In genomic region chr19:11992034-11992433, GRCm38 (mm10) we compare ENCODE assay signal across 27 mouse cellular contexts. TPM values are rescaled to one million over a fixed set of nuclear protein-coding genes. Genes with fewer than 3 reads are reported as not detected.
"Had no signal": no experiment of that assay in that cellular context is flagged by ENCODE, and none has a peak within 500 bp of the region (broad histone marks: within the 10 kb centered on the region; RNA-seq: fewer than 3 reads in every experiment).

No protein-coding gene starts in this region.

- H3K4me3 ChIP-seq: lung, embryonic 15.5 days; midbrain, embryonic 10.5 days; midbrain, embryonic 12.5 days; myocyte; neural tube, embryonic 13.5 days; neural tube, embryonic 15.5 days had no signal

- H3K27ac ChIP-seq: lung, embryonic 15.5 days; midbrain, embryonic 10.5 days; midbrain, embryonic 12.5 days; neural tube, embryonic 13.5 days; neural tube, embryonic 15.5 days had no signal

- DNase-seq: liver, postnatal 0 days; lung, adult 2 months; lung, postnatal 14 days; lung, postnatal 36 days; midbrain, embryonic 14.5 days; retina, postnatal 1 day; right cerebral cortex, adult 18-20 months; right cerebral cortex, postnatal 25 days; right cerebral cortex, postnatal 4 days; spleen, adult 18-20 months; thymus, adult 18-20 months; thymus, postnatal 14 days; thymus, postnatal 36 days had no signal

- H3K4me2 ChIP-seq: lung, embryonic 15.5 days; midbrain, embryonic 12.5 days; neural tube, embryonic 13.5 days; neural tube, embryonic 15.5 days had no signal

- H3K9me3 ChIP-seq: lung, embryonic 15.5 days; midbrain, embryonic 10.5 days; midbrain, embryonic 12.5 days; neural tube, embryonic 13.5 days; neural tube, embryonic 15.5 days had no signal

- H3K9ac ChIP-seq: liver, postnatal 0 days; lung, embryonic 15.5 days; midbrain, embryonic 12.5 days; neural tube, embryonic 13.5 days; neural tube, embryonic 15.5 days had no signal

- H3K27me3 ChIP-seq: lung, embryonic 15.5 days; midbrain, embryonic 12.5 days; neural tube, embryonic 13.5 days; neural tube, embryonic 15.5 days had no signal

- ATAC-seq: liver, postnatal 0 days; lung, postnatal 0 days; midbrain, embryonic 16.5 days had no signal

- H3K4me1 ChIP-seq: lung, embryonic 15.5 days; midbrain, embryonic 10.5 days; midbrain, embryonic 12.5 days; neural tube, embryonic 13.5 days; neural tube, embryonic 15.5 days had no signal

RNA-seq across cellular contexts. Expression of gene Olfr1423, which starts 49.1 kb away (rescaled TPM):
- total RNA-seq: megakaryocyte, adult 5-6 weeks; megakaryocyte-erythroid progenitor cell, adult 5-6 weeks had no signal
- polyA plus RNA-seq: liver, postnatal 0 days; lung, adult 2 months; lung, embryonic 15.5 days; lung, postnatal 0 days; midbrain, embryonic 14.5 days; midbrain, embryonic 16.5 days; myocyte; neural tube, embryonic 11.5 days; neural tube, embryonic 13.5 days; neural tube, embryonic 15.5 days; small intestine, adult 2 months; stomach, embryonic 14.5 days; thymus, postnatal 0 days had no signal
